11 mouse cellular contexts compared by ENCODE assay signal in the genomic region with DNA sequence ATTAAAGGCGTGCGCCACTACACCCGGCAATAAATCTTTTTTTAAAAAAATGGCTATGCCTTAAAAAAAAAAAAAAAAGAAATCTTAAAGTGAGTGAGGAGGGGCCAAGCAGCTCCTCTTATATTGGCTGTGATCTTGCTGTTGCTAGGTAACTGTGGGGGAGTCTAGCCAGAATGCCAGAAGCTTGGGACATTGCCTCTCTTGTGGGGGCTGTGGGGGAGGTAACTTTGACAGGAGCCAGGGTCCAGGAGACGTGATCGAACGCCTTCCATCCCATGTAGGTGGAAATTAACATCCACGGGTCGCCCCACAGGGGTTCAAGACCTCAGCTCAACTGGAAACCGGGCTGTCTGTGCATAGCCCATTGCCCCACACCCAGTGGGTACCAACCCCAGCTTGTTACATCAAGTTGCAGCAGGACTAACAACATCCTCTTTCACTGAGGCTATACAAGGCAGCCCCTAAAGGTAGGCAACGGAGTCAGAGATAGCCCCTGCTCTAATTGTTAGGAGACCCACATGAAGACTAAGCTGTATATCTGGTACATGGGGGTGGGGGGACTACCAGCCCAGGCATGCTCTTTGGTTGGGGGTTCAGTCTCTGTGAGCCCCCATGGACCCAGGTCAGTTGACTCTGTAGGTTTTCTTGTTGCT. TPM values are rescaled to one million over a fixed set of nuclear protein-coding genes. Genes with fewer than 3 reads are reported as not detected.
DNase-seq lines count a peak whose midpoint lies in the region; ATAC-seq and TF ChIP-seq lines count a peak whose summit lies in the region.
"Had no signal": no experiment of that assay in that cellular context is flagged by ENCODE, and none has a peak within 500 bp of the region (broad histone marks: within the 10 kb centered on the region; RNA-seq: fewer than 3 reads in every experiment).

No protein-coding gene starts in this region.

- TF ChIP-seq CTCF in gastrocnemius, adult 2 months (IDR thresholded peaks at IDR 0.05): no peak
- TF ChIP-seq CTCF in left cerebral cortex, adult 2 months (IDR thresholded peaks at IDR 0.05): no peak
- TF ChIP-seq CTCF in stomach, postnatal 0 days (IDR thresholded peaks at IDR 0.05; ENCODE audit: low read depth): no peak

- 75% methylated on average over 10 of the region's 10 CpGs for WGBS in midbrain, embryonic 15.5 days
- WGBS in midbrain, embryonic 14.5 days: 71% methylated on average over 10 of the region's 10 CpGs
- 84% methylated on average over 10 of the region's 10 CpGs for WGBS in stomach, postnatal 0 days

- no peak for TF ChIP-seq EP300 in stomach, postnatal 0 days (optimal IDR thresholded peaks at IDR 0.05)

- DNase-seq in gastrocnemius, adult 2 months: peak; percentile 27
- no peak for DNase-seq in gastrocnemius, adult 18-20 months (ENCODE audit: low spot score)
- no peak for DNase-seq in midbrain, embryonic 14.5 days
- DNase-seq in left cerebral cortex, adult 2 months (ENCODE audit: extremely low spot score in 1 of 2, low spot score in 2 of 2): peak; percentile 18 to 31
- no peak for DNase-seq in stomach, postnatal 0 days (ENCODE audit: low spot score)
- no peak for DNase-seq in thymus, postnatal 0 days (ENCODE audit: low spot score)
- DNase-seq in urinary bladder, postnatal 36 days (ENCODE audit: low spot score in 2 of 2): no peak
- DNase-seq: B cell, adult 2 months had no signal

- H3K27me3 ChIP-seq in midbrain, embryonic 15.5 days (replicated peaks): no peaks in the 10 kb centered on the region
- no peaks in the 10 kb centered on the region for H3K27me3 ChIP-seq in midbrain, embryonic 14.5 days (ENCODE audit: control insufficient read depth, insufficient read depth, low read length)
- H3K27me3 ChIP-seq in stomach, postnatal 0 days (ENCODE audit: control insufficient read depth, insufficient read depth, low read length): no peaks in the 10 kb centered on the region
- H3K27me3 ChIP-seq: stomach, embryonic 15.5 days had no signal

- H3K27ac ChIP-seq in gastrocnemius, adult 2 months: no peak overlapping the region
- H3K27ac ChIP-seq in midbrain, embryonic 15.5 days: no peak overlapping the region
- no peak overlapping the region for H3K27ac ChIP-seq in midbrain, embryonic 14.5 days (replicated peaks; ENCODE audit: low read depth, low read length)
- no peak overlapping the region for H3K27ac ChIP-seq in left cerebral cortex, adult 2 months
- no peak overlapping the region for H3K27ac ChIP-seq in stomach, postnatal 0 days (replicated peaks)
- H3K27ac ChIP-seq: macrophage; stomach, embryonic 15.5 days had no signal

- no peak overlapping the region for H3K4me3 ChIP-seq in gastrocnemius, adult 2 months
- H3K4me3 ChIP-seq in midbrain, embryonic 15.5 days: no peak overlapping the region
- no peak overlapping the region for H3K4me3 ChIP-seq in midbrain, embryonic 14.5 days (replicated peaks; ENCODE audit: low read depth, low read length)
- no peak overlapping the region for H3K4me3 ChIP-seq in left cerebral cortex, adult 2 months
- no peak overlapping the region for H3K4me3 ChIP-seq in stomach, postnatal 0 days (ENCODE audit: low read depth, low read length)
- H3K4me3 ChIP-seq: stomach, embryonic 15.5 days had no signal

- intact Hi-C loops in gastrocnemius, adult 2 months (cut with DNase I): no loop called here
- intact Hi-C loops in left cerebral cortex, adult 2 months (cut with DNase I): no loop called here

- peak; percentile 56 for ATAC-seq in midbrain, embryonic 15.5 days (replicated peaks)
- no peak for ATAC-seq in midbrain, embryonic 14.5 days (ENCODE audit: low FRiP score, low TSS enrichment)
- peak; percentile 19; the same call in 1 of the 2 replicates for ATAC-seq in stomach, postnatal 0 days (ENCODE audit: low FRiP score, low TSS enrichment)

- no peak overlapping the region for H3K9ac ChIP-seq in midbrain, embryonic 15.5 days
- H3K9ac ChIP-seq in midbrain, embryonic 14.5 days (replicated peaks; ENCODE audit: low read length): no peak overlapping the region
- H3K9ac ChIP-seq in stomach, postnatal 0 days (ENCODE audit: low read length): no peak overlapping the region
- H3K9ac ChIP-seq: stomach, embryonic 15.5 days had no signal

- no peaks in the 10 kb centered on the region for H3K4me1 ChIP-seq in midbrain, embryonic 15.5 days
- no peaks in the 10 kb centered on the region for H3K4me1 ChIP-seq in midbrain, embryonic 14.5 days (ENCODE audit: control insufficient read depth, insufficient read depth, low read length)
- no peaks in the 10 kb centered on the region for H3K4me1 ChIP-seq in stomach, postnatal 0 days (replicated peaks; ENCODE audit: control insufficient read depth, insufficient read depth)
- H3K4me1 ChIP-seq: stomach, embryonic 15.5 days had no signal

- H3K4me2 ChIP-seq in midbrain, embryonic 15.5 days: no peak overlapping the region
- H3K4me2 ChIP-seq in midbrain, embryonic 14.5 days (ENCODE audit: low read length): no peak overlapping the region
- H3K4me2 ChIP-seq in stomach, postnatal 0 days (replicated peaks; ENCODE audit: low read depth): no peak overlapping the region
- H3K4me2 ChIP-seq: stomach, embryonic 15.5 days had no signal

- H3K36me3 ChIP-seq in midbrain, embryonic 15.5 days (replicated peaks): no peaks in the 10 kb centered on the region; the same call in 1 of the 2 replicates
- peaks cover 24% of the 10 kb centered on the region for H3K36me3 ChIP-seq in midbrain, embryonic 14.5 days (ENCODE audit: control insufficient read depth, insufficient read depth, low read length)
- H3K36me3 ChIP-seq in stomach, postnatal 0 days (ENCODE audit: control insufficient read depth, insufficient read depth, low read length): no peaks in the 10 kb centered on the region; the same call in 1 of the 2 replicates

- H3K9me3 ChIP-seq in midbrain, embryonic 15.5 days: no peaks in the 10 kb centered on the region
- no peaks in the 10 kb centered on the region for H3K9me3 ChIP-seq in midbrain, embryonic 14.5 days (ENCODE audit: control insufficient read depth, low read length)
- no peaks in the 10 kb centered on the region for H3K9me3 ChIP-seq in stomach, postnatal 0 days (ENCODE audit: control insufficient read depth, low read length)
- H3K9me3 ChIP-seq: stomach, embryonic 15.5 days had no signal

RNA-seq across cellular contexts. Expression of a gene that starts 17.7 kb away (rescaled TPM):
- 100 to 1,000 TPM in 1 of 2 experiments, 10 to 100 TPM in 1; 94.9 to 998 TPM for total RNA-seq in gastrocnemius, adult 2 months (2021)
- 100 to 1,000 TPM; 133 to 436 TPM for total RNA-seq in gastrocnemius, adult 18-20 months (2021)
- polyA plus RNA-seq in midbrain, embryonic 15.5 days (2015; fragmentation: Nextera tagmentation; extraction: Ambion mirVana): 37.1 and 42.1 TPM in 2 replicates
- polyA plus RNA-seq in midbrain, embryonic 14.5 days (2014; fragmentation: Nextera tagmentation; extraction: Ambion mirVana): 37.4 and 46.0 TPM in 2 replicates
- 10 to 100 TPM; 85.7 to 86.1 TPM for total RNA-seq in left cerebral cortex, adult 2 months (2021)
- 46.9 and 48.0 TPM in 2 replicates for polyA plus RNA-seq in stomach, postnatal 0 days (2015; fragmentation: Nextera tagmentation; extraction: Ambion mirVana)
- 40.1 and 40.3 TPM in 2 replicates for polyA plus RNA-seq in thymus, postnatal 0 days (2015; fragmentation: Nextera tagmentation; extraction: Ambion mirVana)

RNA-seq across cellular contexts. Expression of a gene that starts 26.4 kb away (rescaled TPM):
- 10 to 100 TPM; 27.0 to 27.7 TPM for total RNA-seq in gastrocnemius, adult 2 months (2021)
- 10 to 100 TPM; 27.1 to 34.8 TPM for total RNA-seq in gastrocnemius, adult 18-20 months (2021)
- 78.8 and 80.0 TPM in 2 replicates for polyA plus RNA-seq in midbrain, embryonic 15.5 days (2015; fragmentation: Nextera tagmentation; extraction: Ambion mirVana)
- polyA plus RNA-seq in midbrain, embryonic 14.5 days (2014; fragmentation: Nextera tagmentation; extraction: Ambion mirVana): 86.6 and 91.5 TPM in 2 replicates
- total RNA-seq in left cerebral cortex, adult 2 months (2021): 10 to 100 TPM; 21.0 to 30.7 TPM
- 54.6 and 54.9 TPM in 2 replicates for polyA plus RNA-seq in stomach, postnatal 0 days (2015; fragmentation: Nextera tagmentation; extraction: Ambion mirVana)
- polyA plus RNA-seq in thymus, postnatal 0 days (2015; fragmentation: Nextera tagmentation; extraction: Ambion mirVana): 69.9 and 74.1 TPM in 2 replicates

RNA-seq across cellular contexts. Expression of a gene that starts 37.5 kb away (rescaled TPM):
- total RNA-seq in gastrocnemius, adult 2 months (2021): 10 to 100 TPM; 13.5 to 17.3 TPM
- 10 to 100 TPM; 15.6 to 16.1 TPM for total RNA-seq in gastrocnemius, adult 18-20 months (2021)
- polyA plus RNA-seq in midbrain, embryonic 15.5 days (2015; fragmentation: Nextera tagmentation; extraction: Ambion mirVana): 61.9 and 63.6 TPM in 2 replicates
- polyA plus RNA-seq in midbrain, embryonic 14.5 days (2014; fragmentation: Nextera tagmentation; extraction: Ambion mirVana): 68.2 and 73.7 TPM in 2 replicates
- 10 to 100 TPM; 15.2 to 15.6 TPM for total RNA-seq in left cerebral cortex, adult 2 months (2021)
- 31.5 and 33.6 TPM in 2 replicates for polyA plus RNA-seq in stomach, postnatal 0 days (2015; fragmentation: Nextera tagmentation; extraction: Ambion mirVana)
- polyA plus RNA-seq in thymus, postnatal 0 days (2015; fragmentation: Nextera tagmentation; extraction: Ambion mirVana): 94.7 and 98.0 TPM in 2 replicates

RNA-seq across cellular contexts. Expression of a gene that starts 55.1 kb away (rescaled TPM):
- total RNA-seq in gastrocnemius, adult 2 months (2021): 10 to 100 TPM in 1 of 2 experiments, 1 to 10 TPM in 1; 5.9 to 32.3 TPM
- total RNA-seq in gastrocnemius, adult 18-20 months (2021): 10 to 100 TPM in 1 of 2 experiments, 1 to 10 TPM in 1; 5.9 to 20.5 TPM
- 8.6 and 10.1 TPM in 2 replicates for polyA plus RNA-seq in midbrain, embryonic 15.5 days (2015; fragmentation: Nextera tagmentation; extraction: Ambion mirVana)
- 9.4 and 13.1 TPM in 2 replicates for polyA plus RNA-seq in midbrain, embryonic 14.5 days (2014; fragmentation: Nextera tagmentation; extraction: Ambion mirVana)
- total RNA-seq in left cerebral cortex, adult 2 months (2021): 10 to 100 TPM; 47.1 to 47.5 TPM
- polyA plus RNA-seq in stomach, postnatal 0 days (2015; fragmentation: Nextera tagmentation; extraction: Ambion mirVana): 4.2 and 4.4 TPM in 2 replicates
- 15.8 and 19.7 TPM in 2 replicates for polyA plus RNA-seq in thymus, postnatal 0 days (2015; fragmentation: Nextera tagmentation; extraction: Ambion mirVana)

Comparison
In these comparisons a context has a peak if more than half of its experiments do, and no peak if none do; other contexts are left out.
1. DNase-seq: peak in gastrocnemius, adult 2 months (single experiment) and left cerebral cortex, adult 2 months (2 of 2); none in gastrocnemius, adult 18-20 months (single experiment), midbrain, embryonic 14.5 days (single experiment), stomach, postnatal 0 days (single experiment), thymus, postnatal 0 days (single experiment) and urinary bladder, postnatal 36 days (0 of 2).